Mouse (Mus musculus): Measurements from ENCODE around the gene Ggta1.

GRCm38 (mm10) chr2:35465677-35466076 is 2.6 kb upstream of the Ggta1 start:
- TF ChIP-seq CTCF (IDR thresholded peaks at IDR 0.05; ENCODE audit: insufficient read depth, low read depth, low read length) (no peak), POLR2A (IDR thresholded peaks at IDR 0.05; ENCODE audit: insufficient read depth, low read depth, low read length) (no peak)
